Mouse (Mus musculus) heart, postnatal 0 days (tissue): Measurements from ENCODE around the gene Mypop.

Experiments
- CTCF ChIP-seq: IDR thresholded peaks from 2 replicates; pipeline ENCODE4 v1.5.1; 2016; ENCODE audit warnings: antibody characterized with exemption, control low read depth, low read depth
- EP300 ChIP-seq: IDR thresholded peaks from 2 replicates; pipeline ENCODE4 v1.6.1; 2016; ENCODE audit warnings: antibody characterized with exemption, low read depth

DNA sequence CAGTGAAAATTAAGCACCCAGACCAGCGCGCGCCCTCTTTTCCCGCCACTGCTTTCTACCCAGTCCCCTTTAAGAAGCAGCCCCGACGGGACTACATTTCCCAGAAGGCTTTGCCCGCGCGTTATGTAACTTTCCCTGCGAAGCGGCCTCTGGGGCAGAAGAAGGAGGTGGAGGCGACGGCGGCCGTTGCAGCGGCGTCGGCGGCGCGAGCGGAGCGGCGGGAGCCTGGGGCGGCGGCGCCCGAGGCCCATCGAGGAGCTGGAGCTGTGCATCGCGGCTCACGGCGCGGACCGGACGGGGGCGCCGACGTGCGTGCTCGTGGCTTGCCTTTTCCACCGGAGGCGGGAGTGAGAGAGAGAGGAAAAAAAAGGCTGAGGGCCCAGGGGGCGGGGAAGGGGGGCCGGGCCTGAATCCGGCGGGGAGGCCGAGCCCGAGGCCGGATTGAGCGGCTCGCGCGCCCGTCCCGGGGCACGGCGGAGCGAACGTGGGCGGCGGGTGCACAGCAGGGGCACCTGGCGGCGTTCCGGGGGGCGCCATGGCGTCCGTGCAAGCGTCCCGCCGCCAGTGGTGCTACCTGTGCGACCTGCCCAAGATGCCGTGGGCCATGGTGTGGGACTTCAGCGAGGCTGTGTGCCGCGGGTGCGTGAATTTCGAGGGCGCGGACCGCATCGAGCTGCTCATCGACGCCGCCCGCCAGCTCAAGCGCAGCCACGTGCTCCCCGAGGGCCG is 13.0 kb downstream of the Mypop start, which contains the start of gene Irf2bp1:
- no peak for TF ChIP-seq CTCF
- TF ChIP-seq EP300, result no peak
